Mouse (Mus musculus) thymus, postnatal 0 days (tissue): Measurements from ENCODE around the gene Rassf8. TPM values are rescaled to one million over a fixed set of nuclear protein-coding genes. Genes with fewer than 3 reads are reported as not detected.

ENCODE experiments used
- DNase-seq: peaks from one replicate; pipeline ENCODE4 v3.0.0-alpha.2; 2015; ENCODE audit warnings: low spot score
- polyA plus RNA-seq: library from polyadenylated mRNA; unstranded; fragments of >200 nt; fragmentation: Nextera tagmentation; extraction: Ambion mirVana; gene quantifications from 2 replicates; pipeline ENCODE4 v1.2.1, GENCODE M21; 2015

Gene Rassf8
- polyA plus RNA-seq, 1 experiment from 2014 or later: 2.0 TPM

DNA sequence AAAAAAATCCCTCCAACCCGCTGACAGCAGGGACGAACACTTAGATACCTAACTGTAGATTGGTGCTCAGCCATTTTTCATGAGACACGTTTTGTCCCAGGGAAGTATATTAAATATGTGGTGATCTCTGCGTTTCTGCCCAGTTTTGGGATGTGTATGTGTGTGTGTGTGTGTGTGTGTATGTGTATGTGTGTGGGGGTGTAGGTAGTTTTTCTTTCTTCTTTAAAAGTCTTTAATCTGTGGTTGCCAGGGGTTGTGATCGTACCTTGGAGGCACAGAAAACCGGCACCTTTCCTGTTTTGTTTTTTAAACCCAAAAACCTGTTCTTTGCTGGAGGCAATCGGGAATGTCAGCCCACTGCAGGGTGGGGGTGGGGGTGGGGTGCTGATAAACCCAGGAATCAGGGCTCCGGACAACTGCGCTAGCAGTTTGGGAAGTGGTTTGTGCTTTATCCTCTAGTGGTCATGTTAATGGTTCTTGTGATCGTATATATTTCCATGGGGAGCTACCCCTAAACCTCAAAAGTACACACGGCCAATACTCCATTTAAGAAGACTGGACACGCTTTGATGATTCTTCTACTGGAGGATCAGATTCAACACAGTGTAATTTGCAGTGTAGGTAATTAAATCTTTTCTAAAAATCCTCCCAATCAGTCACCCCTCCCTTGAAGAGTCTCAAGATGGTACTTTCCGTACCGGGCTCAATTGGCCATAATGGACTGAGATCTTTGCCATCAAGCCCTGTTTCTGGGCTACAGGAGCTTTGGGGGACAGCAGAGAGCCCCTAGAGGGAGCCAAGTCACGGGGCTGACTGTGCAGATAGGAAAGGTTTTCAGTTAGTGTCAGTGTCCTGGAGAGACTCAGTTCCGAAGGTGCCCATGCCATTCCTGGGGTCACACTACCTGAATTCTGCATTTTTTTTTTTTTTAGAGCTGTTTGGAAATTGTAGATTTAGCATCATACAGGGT, 1.4 kb downstream of the Rassf8 start:
- DNase-seq: no peak

DNA sequence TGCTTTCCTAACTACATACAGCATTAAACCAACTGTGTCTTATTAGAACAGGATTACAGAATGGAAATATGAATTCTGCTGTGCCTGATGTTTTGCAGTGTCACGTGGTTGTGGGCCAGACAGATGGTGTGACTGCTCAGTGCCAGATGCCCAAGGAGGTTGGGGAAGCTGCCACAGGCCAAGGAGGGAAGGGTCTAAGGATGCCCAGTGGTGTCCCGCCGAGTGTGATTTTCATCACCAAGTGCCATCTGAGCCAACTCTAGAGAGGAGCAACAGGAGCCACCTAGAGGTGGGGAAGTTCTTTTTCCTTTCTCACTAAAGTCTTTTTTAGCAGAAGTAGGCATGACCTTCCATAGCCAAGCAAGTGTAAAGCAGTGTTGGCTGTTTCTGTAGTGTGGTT, 3.8 kb downstream of the Rassf8 start:
- DNase-seq: no peak

GRCm38 (mm10) chr6:145753296-145753695, 6.7 kb downstream of the Rassf8 start:
- DNase-seq: no peak

- no peak for DNase-seq
Observed at GRCm38 (mm10) chr6:145754416-145754815, 7.9 kb downstream of the Rassf8 start.

DNA sequence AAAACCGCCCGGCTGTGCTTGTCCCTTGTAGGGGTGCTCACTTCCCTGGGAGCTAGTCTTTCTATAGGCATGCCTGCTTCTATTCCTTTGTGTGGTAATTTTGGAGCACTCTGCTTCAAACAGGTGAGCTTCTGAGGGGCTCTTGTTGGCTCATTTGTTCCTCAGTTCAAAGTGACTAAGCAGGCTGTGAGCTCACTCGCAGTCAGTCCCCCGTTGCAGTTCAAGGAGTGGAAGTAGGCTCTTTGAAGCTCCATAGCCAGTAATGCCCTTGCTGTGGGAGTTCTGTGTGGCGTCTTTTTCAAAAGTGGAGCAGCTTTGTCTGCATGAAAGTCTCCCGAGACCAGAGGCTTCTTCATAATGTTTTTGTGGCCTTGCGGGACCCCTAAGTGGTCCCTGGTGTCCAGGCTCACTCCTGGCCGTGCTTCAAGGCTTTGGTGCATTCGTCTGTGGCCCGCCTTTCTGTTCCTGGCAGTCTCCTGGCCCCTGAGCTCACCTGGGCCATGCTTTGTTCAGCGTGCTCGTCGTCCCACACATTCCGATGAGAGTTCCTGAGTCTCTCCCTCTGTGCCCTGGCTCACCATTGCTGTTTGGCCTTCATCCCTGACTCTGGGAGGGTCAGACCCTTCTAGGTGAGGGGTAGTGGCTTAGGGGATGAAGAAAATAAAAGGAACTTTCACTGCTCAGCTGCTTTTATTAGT, 9.5 kb downstream of the Rassf8 start:
- DNase-seq: no peak

GRCm38 (mm10) chr6:145756640-145757005, 10.1 kb downstream of the Rassf8 start:
- DNase-seq: no peak

GRCm38 (mm10) chr6:145757346-145757745, 10.8 kb downstream of the Rassf8 start:
- DNase-seq: no peak

GRCm38 (mm10) chr6:145758685-145759084, 12.1 kb downstream of the Rassf8 start:
- DNase-seq: no peak

GRCm38 (mm10) chr6:145759432-145759831, 12.9 kb downstream of the Rassf8 start:
- DNase-seq: no peak

GRCm38 (mm10) chr6:145760246-145761016, 13.9 kb downstream of the Rassf8 start:
- DNase-seq: peak; percentile 41

DNA sequence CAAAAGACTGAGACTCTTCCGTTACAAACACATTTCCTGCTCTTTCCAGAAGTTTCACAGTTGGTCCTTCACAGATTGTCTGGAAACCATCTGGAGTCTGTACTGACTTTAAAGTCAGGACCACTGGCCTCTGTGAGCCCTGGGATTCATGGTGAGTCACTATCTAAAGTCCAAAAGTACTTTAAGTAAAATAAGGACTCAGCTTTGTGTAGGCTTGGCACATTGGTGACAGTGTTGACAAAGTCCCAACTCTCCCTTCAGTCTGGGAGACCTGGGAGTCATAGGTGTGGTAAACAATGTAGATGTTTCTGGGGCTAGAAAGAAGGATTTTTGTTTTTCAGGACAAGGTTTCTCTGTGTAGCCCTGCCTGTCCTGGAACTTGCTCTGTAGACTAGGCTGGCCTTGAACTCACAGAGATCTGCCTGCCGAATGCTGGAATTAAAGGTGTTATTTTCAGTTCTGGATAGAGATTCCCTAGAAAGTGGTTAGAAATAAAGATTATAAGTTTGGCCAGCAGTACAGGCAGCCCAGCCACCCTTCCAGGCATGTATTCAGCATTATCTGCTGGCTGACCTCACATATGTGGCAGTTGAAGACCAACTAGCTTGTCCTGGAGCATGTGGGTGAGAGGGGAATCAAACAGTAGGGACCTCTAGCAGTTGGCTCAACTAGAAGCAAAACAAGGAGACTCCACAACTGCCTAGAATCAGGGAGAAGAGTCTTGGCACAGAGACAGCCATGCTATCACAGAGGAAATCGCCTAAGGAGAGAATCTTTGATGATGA, 14.8 kb downstream of the Rassf8 start:
- no peak for DNase-seq

GRCm38 (mm10) chr6:145762016-145762415, 15.5 kb downstream of the Rassf8 start:
- DNase-seq: no peak

DNA sequence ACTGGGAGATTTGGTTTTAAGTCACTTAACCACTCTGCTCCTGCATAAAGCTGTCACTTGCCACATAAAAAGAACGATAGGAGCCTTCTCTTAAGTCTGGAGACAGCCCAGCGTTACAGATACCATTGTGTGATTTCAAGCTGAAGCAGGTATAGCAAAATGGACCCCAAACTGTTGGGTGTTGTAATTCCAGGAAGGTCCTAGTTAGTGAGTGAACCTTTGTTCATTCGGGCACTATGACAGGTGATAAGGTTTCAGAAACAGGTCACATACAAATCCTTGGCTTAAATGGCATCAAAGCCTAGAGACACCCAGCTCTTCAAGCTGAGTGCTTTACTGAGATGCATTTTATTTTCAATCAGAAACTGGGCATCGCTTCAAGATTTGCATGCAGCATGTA, 16.5 kb downstream of the Rassf8 start:
- DNase-seq: no peak

- no peak for DNase-seq
Observed at GRCm38 (mm10) chr6:145765011-145765410, 18.5 kb downstream of the Rassf8 start.

GRCm38 (mm10) chr6:145766971-145767370, 20.4 kb downstream of the Rassf8 start:
- DNase-seq: no peak

DNA sequence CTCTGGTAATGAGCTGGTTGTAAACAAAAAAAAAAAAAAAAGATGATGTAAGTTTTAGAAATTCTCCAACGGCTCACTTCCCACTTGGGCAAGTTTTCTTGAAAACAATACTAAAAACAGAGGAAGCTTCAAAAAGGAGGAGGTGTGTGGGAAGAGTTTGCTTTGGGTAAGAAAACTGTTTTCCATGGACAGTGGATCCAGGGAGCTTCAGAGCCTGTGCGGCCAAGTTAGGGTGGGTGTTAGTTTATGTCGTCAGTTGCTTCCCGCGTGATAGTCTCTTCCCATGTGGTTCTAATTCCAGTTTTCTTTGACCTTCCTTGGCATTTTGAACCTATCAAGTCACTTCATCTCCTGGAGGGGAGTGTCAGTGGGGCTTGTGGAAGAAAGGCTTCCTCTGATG, 21.1 kb downstream of the Rassf8 start:
- no peak for DNase-seq

- no peak for DNase-seq
Observed at GRCm38 (mm10) chr6:145768671-145769292, 22.2 kb downstream of the Rassf8 start.

GRCm38 (mm10) chr6:145769855-145770254, 23.3 kb downstream of the Rassf8 start:
- no peak for DNase-seq

DNA sequence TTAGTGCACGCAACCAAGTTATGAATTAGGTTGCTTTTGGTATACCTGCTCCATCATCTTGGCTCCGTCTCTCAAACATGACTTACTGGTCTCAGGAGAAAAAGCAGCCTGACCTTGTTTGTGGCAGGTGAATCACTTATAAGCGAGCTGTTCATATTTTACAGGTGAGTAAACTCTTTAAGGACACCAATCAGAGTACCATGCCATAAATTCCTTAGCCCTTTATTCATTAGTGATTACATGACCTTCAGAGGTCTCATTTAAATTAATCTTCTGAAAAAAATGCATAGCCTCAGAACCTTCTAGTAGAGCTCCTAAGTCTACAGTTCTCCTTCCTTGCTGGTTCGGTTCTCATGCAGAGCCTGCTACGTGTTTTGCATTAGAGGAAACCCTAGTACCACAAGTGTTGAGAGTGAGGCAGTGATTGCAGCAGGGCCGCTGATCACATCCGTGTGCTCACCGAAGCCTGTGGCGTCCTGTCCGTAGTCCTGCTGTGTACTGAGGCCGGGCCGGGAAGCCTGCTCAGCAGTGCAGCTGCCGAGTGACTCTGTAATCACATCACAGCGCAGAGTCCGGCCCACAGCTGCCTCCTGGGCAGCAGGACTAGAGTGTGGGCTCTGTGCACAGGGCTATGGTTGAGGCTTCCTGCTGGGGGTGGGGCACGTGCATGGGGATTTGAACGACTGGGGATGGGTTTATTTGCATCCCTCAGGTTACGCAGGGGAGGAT, 23.9 kb downstream of the Rassf8 start:
- no peak for DNase-seq

DNA sequence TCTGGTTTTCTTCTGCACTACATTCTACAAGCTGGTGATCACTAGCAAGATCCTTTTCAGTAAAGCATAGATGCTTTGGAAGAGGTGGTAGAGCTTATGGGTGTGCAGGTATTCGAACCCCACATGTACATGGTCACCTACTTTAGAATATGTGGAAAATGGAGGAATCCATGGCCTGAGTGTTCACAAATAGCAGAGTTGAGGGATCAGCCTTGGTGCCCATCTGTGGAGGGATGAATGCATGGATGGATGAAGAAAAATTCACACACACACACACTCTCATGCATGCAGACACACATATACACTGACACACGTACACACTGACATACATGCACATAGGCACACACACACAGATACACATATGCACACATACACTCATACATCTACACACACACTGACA, 27.9 kb downstream of the Rassf8 start:
- DNase-seq: no peak
